Mouse (Mus musculus) CD4-positive helper T cell, adult 2 months (primary cell): Measurements from ENCODE around the gene Klhl26.

Source experiments
- DNase-seq: peaks from one replicate; pipeline ENCODE4 v3.0.0-alpha.2; 2012; ENCODE audit warnings: low read depth, missing footprints, low spot score

Klhl26 gene

GRCm38 (mm10) chr8:70447639-70448420 lies 28.9 kb downstream of the Klhl26 start:
- DNase-seq: no peak

DNA sequence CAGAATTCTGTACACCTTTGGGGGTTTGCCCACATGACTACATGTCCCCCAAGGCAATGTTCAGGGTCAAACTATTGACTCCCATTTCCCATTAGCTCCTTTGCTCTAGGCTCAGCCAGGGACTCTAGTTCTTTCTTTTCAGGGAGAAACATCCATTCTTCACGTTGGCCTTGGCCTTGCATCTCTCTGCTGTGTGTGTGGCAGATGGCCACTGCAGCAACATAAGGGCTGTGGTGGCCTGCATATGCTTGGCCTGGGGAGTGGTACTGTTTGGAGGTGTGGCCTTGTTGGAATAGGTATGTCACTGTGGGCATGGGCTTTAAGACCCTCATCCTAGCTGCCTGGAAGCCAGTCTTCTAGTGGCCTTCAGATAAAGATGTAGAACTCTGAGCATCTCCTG lies 30.8 kb downstream of the Klhl26 start:
- DNase-seq: no peak

DNA sequence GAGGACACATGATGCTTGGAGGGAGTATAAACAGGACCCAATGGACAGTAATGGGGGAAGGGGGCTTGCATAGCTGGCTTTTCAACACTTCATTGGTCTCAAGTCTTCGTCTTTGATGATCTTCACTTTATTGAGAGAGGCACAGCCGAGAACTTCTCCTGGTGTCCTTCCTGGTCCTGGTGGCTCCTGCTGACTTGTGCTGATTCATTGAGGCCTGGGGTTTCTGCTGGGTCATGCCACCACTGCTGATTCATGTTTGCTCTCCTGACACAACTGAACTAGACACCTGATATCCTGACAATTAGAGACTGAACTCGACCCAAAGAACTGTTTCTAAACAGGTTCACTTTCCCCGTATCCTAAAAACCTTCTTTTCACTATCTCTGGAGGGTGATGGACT lies 33.4 kb downstream of the Klhl26 start:
- no peak for DNase-seq

DNA sequence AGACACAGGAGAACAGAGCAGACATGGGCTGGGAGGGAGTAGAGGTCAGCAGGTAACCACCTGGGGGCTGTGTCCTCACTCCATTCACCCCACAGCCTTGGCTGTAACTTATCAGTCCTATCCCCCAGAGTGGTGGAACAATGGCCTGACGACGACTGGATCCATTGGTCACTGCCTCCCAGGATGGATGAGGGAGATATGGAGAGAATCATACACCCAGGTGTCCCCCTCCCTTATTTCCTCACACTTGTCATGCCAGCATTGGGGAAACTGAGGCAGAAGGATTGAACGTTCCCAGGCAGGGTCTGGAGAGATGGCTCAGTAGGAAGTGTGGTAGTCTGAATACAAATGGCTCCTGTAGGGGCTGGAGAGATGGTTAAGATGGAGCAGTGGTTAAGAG lies 35.2 kb downstream of the Klhl26 start:
- DNase-seq: no peak

DNA sequence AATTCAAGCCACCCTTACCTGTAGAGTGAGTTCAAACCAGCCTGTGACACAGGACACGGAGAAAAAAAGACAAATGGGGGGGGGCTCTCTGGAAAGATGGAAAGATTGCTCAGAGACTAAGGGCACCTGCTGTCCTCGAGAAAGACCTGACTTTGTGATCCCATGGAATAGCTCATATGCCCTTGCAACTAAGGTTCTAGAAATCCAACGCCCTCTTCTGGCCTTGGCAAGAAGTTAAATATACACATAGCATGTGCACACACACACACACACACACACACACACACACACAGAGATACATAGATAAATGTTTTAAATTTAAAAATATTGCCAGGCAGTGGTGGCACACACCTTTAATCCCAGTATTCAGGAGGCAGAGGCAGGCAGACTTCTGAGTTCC lies 36.5 kb downstream of the Klhl26 start:
- DNase-seq: peak; percentile 37

DNA sequence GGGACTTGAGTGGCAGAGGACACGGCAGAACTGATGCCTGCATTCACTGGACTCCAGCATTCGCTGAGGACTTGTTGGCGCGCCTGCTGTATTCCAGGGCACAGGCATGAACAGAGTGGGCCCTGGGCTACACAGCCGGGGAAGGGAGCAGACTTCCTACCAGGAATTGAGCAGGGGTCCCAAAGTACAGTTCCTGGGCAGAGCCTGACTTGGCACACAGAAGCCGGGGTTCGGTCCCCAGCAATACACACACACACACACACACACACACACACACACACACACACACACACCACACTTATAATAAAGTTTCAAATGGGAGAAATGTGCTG lies 37.0 kb downstream of the Klhl26 start:
- no peak for DNase-seq

DNA sequence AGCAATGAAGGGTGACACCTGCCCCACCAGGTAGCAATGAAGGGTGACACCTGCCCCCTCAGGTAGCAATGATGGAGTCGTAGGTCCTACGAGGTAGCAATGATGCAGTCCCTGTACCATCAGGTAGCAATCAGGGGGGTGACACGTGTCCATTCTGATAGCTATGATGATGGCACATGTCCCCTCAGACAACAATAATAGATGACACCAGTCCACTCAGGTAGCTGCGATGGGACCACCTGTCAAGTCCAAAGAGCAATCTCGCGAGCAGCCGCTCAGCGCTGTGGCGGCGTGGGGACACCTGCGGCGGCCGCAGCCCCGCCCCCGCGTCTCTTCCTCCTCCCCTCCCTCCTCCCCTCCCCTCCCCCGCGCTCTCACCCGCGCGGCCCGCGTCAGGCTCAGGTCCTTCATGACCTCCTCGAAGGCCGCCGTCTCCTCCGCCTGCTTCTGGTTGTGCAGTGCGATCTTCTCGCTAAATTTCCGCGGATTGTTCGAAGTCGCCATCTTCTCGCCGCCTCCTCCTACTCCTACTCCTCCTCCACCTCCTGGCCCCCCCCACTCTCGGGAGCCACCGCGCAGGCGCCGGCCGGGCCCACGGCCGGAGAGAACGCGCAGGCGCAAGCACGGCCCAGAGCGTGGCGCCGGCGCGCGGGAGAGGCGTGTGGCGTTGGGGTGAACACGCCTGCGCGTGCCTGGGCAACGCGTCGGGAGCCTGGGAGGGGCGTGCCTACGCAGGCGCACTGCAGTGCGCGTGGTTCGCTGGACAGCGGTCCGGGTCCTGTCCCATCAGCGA lies 37.5 kb downstream of the Klhl26 start, which contains the start of gene Crtc1:
TSS of gene Crtc1 (minus strand) at position 525 of the 793 bp plus-strand sequence.
- DNase-seq: peak; percentile 99

GRCm38 (mm10) chr8:70438423-70438822 lies 38.3 kb downstream of the Klhl26 start:
- DNase-seq: no peak

GRCm38 (mm10) chr8:70435156-70435555 lies 41.6 kb downstream of the Klhl26 start:
- no peak for DNase-seq

DNA sequence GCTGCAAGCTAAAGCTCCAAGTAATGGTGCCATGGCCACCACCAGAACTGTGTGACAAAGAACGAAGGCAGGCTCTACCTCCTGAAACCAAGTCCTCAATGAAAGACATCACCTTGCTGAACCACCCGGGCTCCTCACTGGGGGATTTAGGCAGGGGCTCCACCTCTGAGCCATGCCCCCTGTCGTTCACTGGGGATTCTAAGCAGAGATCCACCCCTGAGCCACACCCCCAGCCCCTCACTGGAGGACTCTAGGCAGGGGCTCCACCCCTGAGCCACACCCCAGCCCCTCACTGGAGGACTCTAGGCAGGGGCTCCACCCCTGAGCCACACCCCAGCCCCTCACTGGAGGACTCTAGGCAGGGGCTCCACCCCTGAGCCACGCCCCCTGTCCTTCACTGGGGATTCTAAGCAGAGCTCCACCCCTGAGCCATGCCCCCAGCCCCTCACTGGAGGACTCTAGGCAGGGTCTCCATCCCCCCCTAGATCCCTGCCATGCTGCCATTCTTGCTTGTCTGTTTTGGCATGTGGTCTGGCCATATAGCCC lies 43.7 kb downstream of the Klhl26 start:
- no peak for DNase-seq

DNA sequence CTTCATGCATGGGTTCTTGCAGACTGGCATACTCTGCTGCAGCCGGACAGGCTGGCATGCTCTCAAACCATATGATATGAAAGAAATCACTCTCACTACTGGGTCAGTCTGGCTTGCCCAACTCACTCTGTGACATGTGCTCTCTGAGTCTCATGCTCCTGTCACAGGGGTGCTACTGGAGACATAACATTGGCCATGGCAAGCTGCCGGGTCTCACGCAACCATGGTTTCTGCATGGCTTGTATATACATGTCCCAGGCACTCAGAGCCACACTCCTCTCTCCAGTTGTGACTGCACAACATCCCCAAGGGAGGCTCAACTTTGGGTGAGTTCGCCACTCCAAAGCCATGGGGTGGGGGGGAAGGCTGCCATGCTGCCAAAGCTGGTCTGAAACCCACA lies 45.6 kb downstream of the Klhl26 start:
- DNase-seq: no peak

- DNase-seq: no peak
These were observed 50.4 kb downstream of the Klhl26 start for GRCm38 (mm10) chr8:70426300-70426907.

GRCm38 (mm10) chr8:70422722-70423121 lies 54.0 kb downstream of the Klhl26 start:
- DNase-seq: no peak

- no peak for DNase-seq
These were observed 55.2 kb downstream of the Klhl26 start for GRCm38 (mm10) chr8:70421349-70422104.

DNA sequence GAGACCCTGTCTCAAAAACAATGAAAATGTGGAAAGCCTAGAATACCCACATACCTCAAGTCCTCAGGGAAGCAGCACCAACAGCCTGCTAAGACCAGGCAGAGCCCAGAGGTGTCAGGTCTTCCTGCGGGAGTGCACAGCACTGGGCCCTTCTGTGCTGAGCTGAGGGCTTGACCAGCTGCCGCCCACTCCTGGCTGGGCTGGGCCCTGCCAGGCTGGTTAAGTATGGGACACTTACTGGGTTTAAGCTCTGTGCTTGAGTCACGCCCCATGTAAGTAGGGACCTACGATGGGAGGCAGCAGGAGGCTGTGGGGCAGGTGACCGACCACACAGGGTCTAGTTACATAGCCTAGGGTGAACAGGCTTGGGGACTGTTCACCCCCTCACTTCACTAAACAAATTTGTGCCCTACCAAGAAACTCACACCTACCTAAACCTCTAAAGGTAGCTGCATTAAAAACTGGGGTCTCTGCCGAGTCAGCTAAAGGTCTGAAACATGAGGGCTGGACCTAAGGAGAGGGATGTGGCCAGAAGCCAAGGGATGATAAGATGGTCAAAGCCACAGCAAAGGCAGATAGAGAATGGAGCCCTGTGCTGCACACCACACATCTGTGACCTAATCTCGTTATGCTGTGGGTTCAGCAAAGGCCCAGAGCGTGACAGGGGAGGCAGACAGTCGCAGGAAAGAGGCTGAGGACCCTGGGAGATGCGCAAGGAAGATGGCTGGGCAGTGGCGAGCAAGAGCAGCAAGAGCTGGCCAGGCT lies 56.7 kb downstream of the Klhl26 start:
- DNase-seq: no peak

DNA sequence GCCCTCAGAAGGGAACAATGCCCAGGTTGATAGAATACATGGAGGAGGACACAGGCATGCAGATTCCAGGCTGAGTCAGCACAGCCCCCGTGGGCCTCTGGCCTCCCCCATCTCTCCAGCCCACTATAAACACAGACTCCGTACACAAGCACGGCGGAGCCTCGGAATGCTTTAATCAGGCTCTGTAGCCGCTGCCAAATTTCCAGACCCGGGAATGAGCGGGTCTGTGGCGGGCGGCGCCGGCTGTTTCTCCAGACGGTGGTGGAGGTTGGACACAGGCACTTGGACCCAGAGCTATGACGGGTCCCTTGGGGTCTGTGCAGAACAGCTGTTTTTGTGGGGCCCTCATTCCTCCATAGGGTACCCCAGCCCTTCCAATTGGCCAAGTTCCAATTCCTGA lies 57.8 kb downstream of the Klhl26 start:
- DNase-seq: no peak

DNA sequence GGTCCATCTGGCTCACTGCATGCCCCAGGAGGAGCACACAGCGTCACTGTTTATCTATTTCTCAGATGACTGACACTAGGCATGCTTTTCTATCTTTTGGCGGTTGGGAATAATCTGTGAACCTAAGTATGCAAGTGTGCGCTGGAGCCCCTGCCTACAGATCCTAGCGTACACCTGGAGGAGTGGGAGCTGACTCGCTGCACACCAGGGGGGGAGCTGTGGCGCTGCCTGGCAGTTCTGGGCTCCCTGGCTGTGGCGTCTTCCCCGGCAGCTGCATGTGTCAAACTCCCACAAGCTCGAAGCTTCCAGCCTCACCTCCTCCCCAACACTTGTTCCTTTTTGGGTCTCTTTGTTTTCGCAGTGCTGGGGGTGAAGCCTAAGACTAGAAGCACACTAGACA lies 58.9 kb downstream of the Klhl26 start:
- DNase-seq: no peak

DNA sequence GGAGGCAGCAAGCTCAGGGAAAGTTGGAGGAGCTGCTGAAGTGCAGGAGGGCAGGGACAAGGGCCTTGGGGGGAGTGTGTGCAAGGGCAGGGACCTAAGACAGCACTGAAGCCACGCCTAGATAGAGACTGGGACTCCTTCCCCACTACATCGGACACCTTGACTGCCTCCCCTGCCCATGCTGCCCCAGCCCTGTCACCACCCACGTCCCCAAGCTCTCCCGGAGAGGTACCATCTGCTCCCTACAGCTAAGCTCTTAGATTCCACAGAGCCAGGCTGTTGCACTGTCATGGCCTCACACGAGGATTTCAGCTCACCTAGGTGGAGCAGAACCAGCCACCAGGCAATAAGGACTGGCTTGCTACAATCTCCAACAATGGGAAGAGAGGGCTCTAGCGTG lies 59.8 kb downstream of the Klhl26 start:
- no peak for DNase-seq

DNA sequence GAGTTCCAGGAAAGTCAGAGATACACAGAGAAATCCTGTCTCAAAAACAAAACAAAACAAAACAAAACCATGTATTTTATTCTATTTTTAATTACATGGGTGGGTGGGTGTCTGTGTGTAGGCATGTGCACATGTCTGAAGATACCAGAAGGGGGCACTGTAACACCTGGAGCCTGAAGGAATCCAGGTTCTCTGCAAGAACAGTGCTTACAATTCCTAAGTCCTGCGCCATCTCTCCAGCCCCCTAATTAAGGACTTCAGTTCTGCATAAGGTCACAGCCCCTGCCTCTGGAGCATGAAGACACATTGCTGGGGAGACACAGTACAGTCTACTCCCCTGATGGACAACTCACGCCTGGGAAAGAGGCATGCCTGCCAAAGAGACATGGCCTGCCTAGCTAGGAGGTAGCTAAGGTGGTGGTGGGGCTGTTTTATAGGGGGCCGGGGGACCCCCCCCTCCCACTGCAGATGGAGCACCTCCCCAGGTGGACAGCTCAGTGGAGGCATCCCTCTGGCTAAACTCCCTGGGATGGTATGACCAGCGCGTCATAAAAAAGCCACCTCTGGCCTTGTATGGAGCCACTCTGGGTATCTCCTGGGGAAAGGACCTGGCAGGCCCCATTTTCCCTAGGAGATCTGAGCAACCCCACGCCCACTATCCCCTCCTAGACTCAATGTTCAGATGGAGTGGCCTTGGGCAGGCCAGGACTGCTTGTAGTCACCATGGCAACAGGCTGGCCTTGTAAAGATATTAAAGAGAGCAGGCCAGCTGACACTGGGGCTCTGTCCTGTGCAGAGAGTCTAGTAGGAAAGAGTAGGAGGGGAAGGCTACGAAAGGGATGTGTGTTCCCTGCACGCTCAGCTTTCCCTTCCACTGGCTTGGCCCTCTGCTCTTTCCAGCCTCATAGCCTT lies 61.0 kb downstream of the Klhl26 start:
- DNase-seq: peak; percentile 37
